Mouse (Mus musculus): ENCODE data around the gene Cpne5. TPM values are rescaled to one million over a fixed set of nuclear protein-coding genes. Genes with fewer than 3 reads are reported as not detected.

Gene Cpne5
- polyA plus RNA-seq, 1 experiment from 2014 or later = 24.9 TPM

GRCm38 (mm10) chr17:29199151-29199800, 38.7 kb downstream of the Cpne5 start:
- 4% methylated on average over 9 of the region's 9 CpGs for WGBS
- peak; percentile 61; the same call in 1 of the 2 replicates for ATAC-seq (replicated peaks)

GRCm38 (mm10) chr17:29195579-29195978, 42.4 kb downstream of the Cpne5 start:
- no peak for ATAC-seq (replicated peaks)
- Histone ChIP-seq H3K9me3 (no peaks in the 10 kb centered on the region), H3K4me2 (replicated peaks) (no peak overlapping the region), H3K27ac (replicated peaks) (no peak overlapping the region), H3K9ac (replicated peaks) (no peak overlapping the region), H3K36me3 (no peaks in the 10 kb centered on the region), H3K27me3 (no peaks in the 10 kb centered on the region), H3K4me3 (no peak overlapping the region), H3K4me1 (peaks cover 16% of the 10 kb centered on the region)
- 17% methylated on average over 4 of the region's 4 CpGs for WGBS

More at GRCm38 (mm10) chr17:29199151-29199800, 38.7 kb downstream of the Cpne5 start:
- H3K27me3 ChIP-seq = no peaks in the 10 kb centered on the region
- no peak overlapping the region; the same call in 1 of the 2 replicates for H3K4me2 ChIP-seq (replicated peaks)
- H3K27ac ChIP-seq (replicated peaks) = peak overlapping the region; percentile 75
- no peaks in the 10 kb centered on the region for H3K36me3 ChIP-seq
- H3K9me3 ChIP-seq = no peaks in the 10 kb centered on the region
- peaks cover 11% of the 10 kb centered on the region for H3K4me1 ChIP-seq
- no peak overlapping the region for H3K4me3 ChIP-seq
- H3K9ac ChIP-seq (replicated peaks) = no peak overlapping the region

GRCm38 (mm10) chr17:29188989-29189388, 49.0 kb downstream of the Cpne5 start:
- ATAC-seq (replicated peaks) = no peak

GRCm38 (mm10) chr17:29186989-29187859, 50.7 kb downstream of the Cpne5 start:
- H3K4me2 ChIP-seq (replicated peaks) = no peak overlapping the region
- H3K36me3 ChIP-seq = no peaks in the 10 kb centered on the region
- 8% methylated on average over 10 of the region's 10 CpGs for WGBS
- peaks cover 19% of the 10 kb centered on the region for H3K4me1 ChIP-seq
- no peak overlapping the region for H3K9ac ChIP-seq (replicated peaks)
- H3K4me3 ChIP-seq = no peak overlapping the region
- H3K27me3 ChIP-seq = no peaks in the 10 kb centered on the region
- 0 out of 2 replicates have a peak, but pooled peaks have one; percentile 42 for ATAC-seq (replicated peaks)
- no peaks in the 10 kb centered on the region for H3K9me3 ChIP-seq
- peak overlapping the region; percentile 57 for H3K27ac ChIP-seq (replicated peaks)

More at GRCm38 (mm10) chr17:29188989-29189388, 49.0 kb downstream of the Cpne5 start:
- peaks cover 24% of the 10 kb centered on the region for H3K4me1 ChIP-seq
- 12% methylated on average over 12 of the region's 12 CpGs for WGBS
- H3K4me2 ChIP-seq (replicated peaks) = peak overlapping the region; percentile 18; the same call in 1 of the 2 replicates
- H3K4me3 ChIP-seq = no peak overlapping the region
- no peaks in the 10 kb centered on the region for H3K36me3 ChIP-seq
- no peaks in the 10 kb centered on the region for H3K9me3 ChIP-seq
- H3K27ac ChIP-seq (replicated peaks) = no peak overlapping the region
- no peak overlapping the region for H3K9ac ChIP-seq (replicated peaks)
- H3K27me3 ChIP-seq = no peaks in the 10 kb centered on the region

- Histone ChIP-seq H3K27ac (replicated peaks) (no peak overlapping the region), H3K4me1 (peaks cover 19% of the 10 kb centered on the region), H3K9ac (replicated peaks) (no peak overlapping the region), H3K4me2 (replicated peaks) (no peak overlapping the region), H3K9me3 (no peaks in the 10 kb centered on the region), H3K27me3 (no peaks in the 10 kb centered on the region), H3K36me3 (no peaks in the 10 kb centered on the region), H3K4me3 (no peak overlapping the region)
- 49% methylated on average over 7 of the region's 7 CpGs for WGBS
- ATAC-seq (replicated peaks) = no peak
Measured at GRCm38 (mm10) chr17:29185376-29186046, 52.5 kb downstream of the Cpne5 start.

- no peaks in the 10 kb centered on the region for H3K9me3 ChIP-seq
- H3K4me1 ChIP-seq = peaks cover 19% of the 10 kb centered on the region
- H3K36me3 ChIP-seq = no peaks in the 10 kb centered on the region
- no peak overlapping the region for H3K4me2 ChIP-seq (replicated peaks)
- ATAC-seq (replicated peaks) = no peak
- H3K9ac ChIP-seq (replicated peaks) = no peak overlapping the region
- H3K27me3 ChIP-seq = no peaks in the 10 kb centered on the region
- H3K27ac ChIP-seq (replicated peaks) = no peak overlapping the region
- no peak overlapping the region for H3K4me3 ChIP-seq
- 59% methylated on average over 11 of the region's 11 CpGs for WGBS
Measured at GRCm38 (mm10) chr17:29183162-29183561, 54.8 kb downstream of the Cpne5 start.

- H3K27ac ChIP-seq (replicated peaks) = no peak overlapping the region
Measured at GRCm38 (mm10) chr17:29181751-29182150, 56.2 kb downstream of the Cpne5 start.

GRCm38 (mm10) chr17:29180406-29181127, 57.4 kb downstream of the Cpne5 start:
- Histone ChIP-seq H3K27me3 (no peaks in the 10 kb centered on the region), H3K4me1 (peaks cover 18% of the 10 kb centered on the region), H3K9ac (replicated peaks) (no peak overlapping the region), H3K27ac (replicated peaks) (no peak overlapping the region), H3K4me2 (replicated peaks) (no peak overlapping the region), H3K9me3 (no peaks in the 10 kb centered on the region), H3K4me3 (no peak overlapping the region), H3K36me3 (no peaks in the 10 kb centered on the region)
- 89% methylated on average over 4 of the region's 4 CpGs for WGBS
- ATAC-seq (replicated peaks) = no peak

More at GRCm38 (mm10) chr17:29181751-29182150, 56.2 kb downstream of the Cpne5 start:
- H3K4me3 ChIP-seq = no peak overlapping the region
- H3K4me1 ChIP-seq = peaks cover 12% of the 10 kb centered on the region
- H3K9ac ChIP-seq (replicated peaks) = no peak overlapping the region
- no peaks in the 10 kb centered on the region for H3K36me3 ChIP-seq
- H3K9me3 ChIP-seq = no peaks in the 10 kb centered on the region
- H3K4me2 ChIP-seq (replicated peaks) = no peak overlapping the region
- 94% methylated on average over 5 of the region's 5 CpGs for WGBS
- H3K27me3 ChIP-seq = no peaks in the 10 kb centered on the region
- no peak for ATAC-seq (replicated peaks)

- Histone ChIP-seq H3K9ac (replicated peaks) (no peak overlapping the region), H3K4me2 (replicated peaks) (no peak overlapping the region), H3K27me3 (no peaks in the 10 kb centered on the region), H3K27ac (replicated peaks) (no peak overlapping the region), H3K4me3 (no peak overlapping the region), H3K4me1 (peaks cover 14% of the 10 kb centered on the region), H3K36me3 (no peaks in the 10 kb centered on the region), H3K9me3 (no peaks in the 10 kb centered on the region)
- 87% methylated on average over 6 of the region's 6 CpGs for WGBS
- no peak for ATAC-seq (replicated peaks)
Measured at GRCm38 (mm10) chr17:29179917-29180316, 58.0 kb downstream of the Cpne5 start.

- Histone ChIP-seq H3K4me3 (no peak overlapping the region), H3K9me3 (no peaks in the 10 kb centered on the region), H3K27me3 (no peaks in the 10 kb centered on the region), H3K9ac (replicated peaks) (no peak overlapping the region), H3K27ac (replicated peaks) (no peak overlapping the region), H3K4me1 (peaks cover 14% of the 10 kb centered on the region), H3K36me3 (no peaks in the 10 kb centered on the region), H3K4me2 (replicated peaks) (no peak overlapping the region)
- 59% methylated on average over 9 of the region's 9 CpGs for WGBS
- ATAC-seq (replicated peaks) = no peak
Measured at GRCm38 (mm10) chr17:29178503-29179059, 59.4 kb downstream of the Cpne5 start.

Data from forebrain, embryonic 15.5 days (tissue).